Mouse (Mus musculus) embryonic facial prominence, embryonic 15.5 days (tissue): ENCODE measurements at regions not wholly inside any gene's neighbourhood (a gene's known extent, or its start where the extent isn't known, plus 50 kb on each side); places are given as distances from the start of the nearest gene placed in this dataset.

Experiments used
- ATAC-seq: fragments of 200-750 bp; cut with Nextera tagmentation; 2 replicates; pipeline ENCODE4 v1.8.0; 2017; ENCODE audit warnings: low read depth, moderate TSS enrichment; ENCODE audit not compliant: insufficient number of reproducible peaks, low FRiP score, low TSS enrichment
- H3K27ac ChIP-seq: fragments of 300-500 bp; sonication (generic); replicated peaks from 2 replicates; pipeline ENCODE4 v1.5.1; 2015; ENCODE audit warnings: mild to moderate bottlenecking, inconsistent platforms
- H3K27me3 ChIP-seq: fragments of 300-500 bp; sonication (generic); 2 replicates; pipeline ENCODE4 v1.6.1; 2015; ENCODE audit warnings: inconsistent platforms
- H3K36me3 ChIP-seq: fragments of 300-500 bp; sonication (generic); 2 replicates; pipeline ENCODE4 v1.6.1; 2015; ENCODE audit warnings: mild to moderate bottlenecking, inconsistent platforms
- H3K4me1 ChIP-seq: fragments of 300-500 bp; sonication (generic); 2 replicates; pipeline ENCODE4 v1.6.1; 2015; ENCODE audit warnings: inconsistent platforms
- H3K4me2 ChIP-seq: fragments of 300-500 bp; sonication (generic); replicated peaks from 2 replicates; pipeline ENCODE4 v1.6.1; 2015; ENCODE audit warnings: mild to moderate bottlenecking, inconsistent platforms
- H3K4me3 ChIP-seq: fragments of 300-500 bp; sonication (generic); replicated peaks from 2 replicates; pipeline ENCODE4 v1.5.1; 2015; ENCODE audit warnings: mild to moderate bottlenecking, inconsistent platforms
- H3K9ac ChIP-seq: fragments of 300-500 bp; sonication (generic); 2 replicates; pipeline ENCODE4 v1.6.1; 2015; ENCODE audit warnings: inconsistent platforms
- H3K9me3 ChIP-seq: fragments of 300-500 bp; sonication (generic); replicated peaks from 2 replicates; pipeline ENCODE4 v1.6.1; 2016; ENCODE audit warnings: inconsistent platforms
- WGBS: fragments of 180-500 bp; shearing (Covaris S2); methylation state at CpG from one replicate; pipeline ENCODE4 v1.1.7; 2015; 5-methylcytosine and 5-hydroxymethylcytosine counted together

- WGBS, result 50% methylated on average over 10 of the region's 10 CpGs
- no peak overlapping the region for H3K4me2 ChIP-seq
- no peak overlapping the region for H3K27ac ChIP-seq
- H3K36me3 ChIP-seq, result no peaks in the 10 kb centered on the region
- no peak for ATAC-seq
- H3K4me1 ChIP-seq, result peaks cover 28% of the 10 kb centered on the region
- no peak overlapping the region for H3K9ac ChIP-seq
- H3K27me3 ChIP-seq, result no peaks in the 10 kb centered on the region
- no peaks in the 10 kb centered on the region for H3K9me3 ChIP-seq
- no peak overlapping the region for H3K4me3 ChIP-seq
Measured at GRCm38 (mm10) chr17:31793521-31793920, 62.1 kb downstream of the Sik1 start.

- Histone ChIP-seq H3K4me1 (peaks cover 28% of the 10 kb centered on the region), H3K9ac (no peak overlapping the region), H3K27ac (no peak overlapping the region), H3K9me3 (no peaks in the 10 kb centered on the region), H3K27me3 (no peaks in the 10 kb centered on the region), H3K4me2 (no peak overlapping the region), H3K4me3 (no peak overlapping the region), H3K36me3 (no peaks in the 10 kb centered on the region)
- 67% methylated on average over 4 of the region's 4 CpGs for WGBS
- ATAC-seq, result no peak
Measured at GRCm38 (mm10) chr17:31793964-31794363, 61.6 kb downstream of the Sik1 start.
